23 mouse cellular contexts compared by ENCODE assay signal in the genomic region with DNA sequence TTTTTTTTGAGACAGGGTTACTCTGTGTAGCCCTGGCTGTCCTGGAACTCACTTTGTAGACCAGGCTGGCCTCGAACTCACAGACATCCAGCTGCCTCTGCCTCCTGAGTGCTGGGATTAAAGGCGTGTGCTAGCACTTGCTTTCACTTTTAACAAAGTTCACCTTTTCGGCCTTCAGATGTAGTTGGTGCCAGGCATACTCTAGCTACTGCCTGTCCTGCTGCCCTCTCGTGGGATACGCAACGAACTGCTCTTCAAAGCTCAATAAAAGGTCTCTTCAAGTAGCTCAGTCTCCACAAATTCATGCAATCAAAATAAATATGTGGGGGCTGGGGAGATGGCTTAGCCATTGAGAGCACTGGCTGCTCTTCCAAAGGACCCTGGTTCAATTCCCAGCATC. TPM values are rescaled to one million over a fixed set of nuclear protein-coding genes. Genes with fewer than 3 reads are reported as not detected.
"Had no signal": no experiment of that assay in that cellular context is flagged by ENCODE, and none has a peak within 500 bp of the region (broad histone marks: within the 10 kb centered on the region; RNA-seq: fewer than 3 reads in every experiment).

No protein-coding gene starts in this region.

- H3K9ac ChIP-seq: limb, embryonic 12.5 days; liver, embryonic 15.5 days; midbrain, embryonic 13.5 days; neural tube, embryonic 12.5 days had no signal

- H3K4me2 ChIP-seq: limb, embryonic 12.5 days; liver, embryonic 15.5 days; midbrain, embryonic 13.5 days; neural tube, embryonic 12.5 days had no signal

- ATAC-seq: lung, postnatal 0 days; midbrain, embryonic 13.5 days had no signal

- H3K4me3 ChIP-seq: limb, embryonic 12.5 days; liver, embryonic 15.5 days; midbrain, embryonic 13.5 days; neural tube, embryonic 12.5 days had no signal

- DNase-seq: kidney, adult 18-20 months; kidney, postnatal 36 days; layer of hippocampus, adult 9-11 months; layer of hippocampus, postnatal 36 days; liver; lung, adult 2 months; lung, postnatal 36 days; spleen, adult 18-20 months; thymus, postnatal 36 days had no signal

- H3K27ac ChIP-seq: limb, embryonic 12.5 days; liver, embryonic 15.5 days; midbrain, embryonic 13.5 days; neural tube, embryonic 12.5 days had no signal

- H3K27me3 ChIP-seq: limb, embryonic 12.5 days; liver, embryonic 15.5 days; midbrain, embryonic 13.5 days; neural tube, embryonic 12.5 days had no signal

- H3K9me3 ChIP-seq: limb, embryonic 12.5 days; liver, embryonic 15.5 days; midbrain, embryonic 13.5 days; neural tube, embryonic 12.5 days had no signal

- H3K4me1 ChIP-seq: limb, embryonic 12.5 days; liver, embryonic 15.5 days; neural tube, embryonic 12.5 days had no signal

RNA-seq across cellular contexts. Expression of gene Tex37, which starts 20.6 kb away (rescaled TPM):
- total RNA-seq: layer of hippocampus, adult 18-20 months; layer of hippocampus, postnatal 36 days; left cerebral cortex, adult 8-10 months; left cerebral cortex, postnatal 36 days; megakaryocyte progenitor cell, adult 5-6 weeks; monocyte, adult 5-6 weeks; neutrophil, adult 5-6 weeks had no signal
- polyA plus RNA-seq: kidney, embryonic 16.5 days; limb, embryonic 12.5 days; liver, embryonic 15.5 days; lung, adult 2 months; lung, postnatal 0 days; midbrain, embryonic 13.5 days; neural tube, embryonic 12.5 days; stomach, embryonic 14.5 days; thymus, postnatal 0 days had no signal

RNA-seq across cellular contexts. Expression of gene Foxi3, which starts 58.2 kb away (rescaled TPM):
- total RNA-seq: layer of hippocampus, adult 18-20 months; layer of hippocampus, postnatal 36 days; left cerebral cortex, adult 8-10 months; left cerebral cortex, postnatal 36 days; megakaryocyte progenitor cell, adult 5-6 weeks; monocyte, adult 5-6 weeks; neutrophil, adult 5-6 weeks had no signal
- polyA plus RNA-seq: kidney, embryonic 16.5 days; limb, embryonic 12.5 days; liver, embryonic 15.5 days; lung, adult 2 months; lung, postnatal 0 days; midbrain, embryonic 13.5 days; neural tube, embryonic 12.5 days; stomach, embryonic 14.5 days; thymus, postnatal 0 days had no signal
